Comparison of ENCODE assay signal across 8 mouse cellular contexts in genomic region chr13:17837610-17838483, GRCm38 (mm10). TPM values are rescaled to one million over a fixed set of nuclear protein-coding genes. Genes with fewer than 3 reads are reported as not detected.
A peak's percentile ranks its signal among the peaks of the same experiment; 100 is the strongest.
DNase-seq lines count a peak whose midpoint lies in the region; ATAC-seq and TF ChIP-seq lines count a peak whose summit lies in the region.

No protein-coding gene starts in this region.

- H3K4me3 ChIP-seq in CH12.LX (replicated peaks in 1 of 3; ENCODE audit: low read depth in 2 of 3, low read length in 2 of 3, poor library complexity in 1 of 3) = no peak overlapping the region
- no peak overlapping the region for H3K4me3 ChIP-seq in heart, embryonic 13.5 days
- no peak overlapping the region for H3K4me3 ChIP-seq in stomach, embryonic 14.5 days (ENCODE audit: low read depth, low read length)

- H3K4me1 ChIP-seq in CH12.LX (ENCODE audit: control insufficient read depth in 1 of 2, insufficient read depth in 2 of 2) = peaks cover 0 to 19% of the 10 kb centered on the region in 2 experiments; a peak in 2 of 4 replicates
- peaks cover 8% of the 10 kb centered on the region; the same call in 1 of the 2 replicates for H3K4me1 ChIP-seq in heart, embryonic 13.5 days
- H3K4me1 ChIP-seq in stomach, embryonic 14.5 days (ENCODE audit: control insufficient read depth, insufficient read depth, low read length) = 0 out of 2 replicates have a peak, but pooled peaks cover 2% of the 10 kb centered on the region

- H3K36me3 ChIP-seq in CH12.LX (replicated peaks in 1 of 2; ENCODE audit: control insufficient read depth in 1 of 2, insufficient read depth in 1 of 2, low read length in 1 of 2) = no peaks in the 10 kb centered on the region
- no peaks in the 10 kb centered on the region for H3K36me3 ChIP-seq in heart, embryonic 13.5 days
- no peaks in the 10 kb centered on the region for H3K36me3 ChIP-seq in stomach, embryonic 14.5 days (ENCODE audit: control insufficient read depth, insufficient read depth, low read length)

- no peak for TF ChIP-seq EP300 in CH12.LX (IDR thresholded peaks at IDR 0.05; ENCODE audit: low read length)

- no peaks in the 10 kb centered on the region for H3K9me3 ChIP-seq in CH12.LX (replicated peaks; ENCODE audit: low read length)
- H3K9me3 ChIP-seq in heart, embryonic 13.5 days = no peaks in the 10 kb centered on the region
- no peaks in the 10 kb centered on the region for H3K9me3 ChIP-seq in stomach, embryonic 14.5 days (ENCODE audit: control insufficient read depth, low read depth, low read length)

- in situ Hi-C loops in CH12.LX (cut with MboI; ENCODE audit: low pct_ligation_motif_present, low pct_unique_long_range_greater_than_20kb, low sequenced_read_pairs) = loop anchor here (10.0 kb wide), 2 partner anchors 93 to 137 kb away; no protein-coding TSS in a partner anchor

- no peak overlapping the region for H3K9ac ChIP-seq in CH12.LX (ENCODE audit: insufficient read depth, low read depth)
- 0 out of 2 replicates have a peak overlapping the region, but pooled peaks have one; percentile 19 for H3K9ac ChIP-seq in heart, embryonic 13.5 days
- no peak overlapping the region for H3K9ac ChIP-seq in stomach, embryonic 14.5 days (replicated peaks; ENCODE audit: low read depth, low read length)

- no peak overlapping the region for H3K27ac ChIP-seq in CH12.LX (ENCODE audit: insufficient read depth, low read depth)
- no peak overlapping the region for H3K27ac ChIP-seq in heart, embryonic 13.5 days (replicated peaks)
- H3K27ac ChIP-seq in stomach, embryonic 14.5 days (ENCODE audit: low read length) = peak overlapping the region; percentile 35; the same call in 1 of the 2 replicates

- TF ChIP-seq RAD21 in CH12.LX (IDR thresholded peaks at IDR 0.05; ENCODE audit: low read depth, low read length) = peak; percentile 68

- 37% methylated on average over 16 of the region's 16 CpGs for WGBS in heart, embryonic 13.5 days
- 37% methylated on average over 16 of the region's 16 CpGs for WGBS in stomach, embryonic 14.5 days

- no peaks in the 10 kb centered on the region for H3K79me2 ChIP-seq in CH12.LX (replicated peaks; ENCODE audit: control insufficient read depth, extremely low read depth, insufficient read depth, poor library complexity, severe bottlenecking)

- no peak for TF ChIP-seq POLR2A in CH12.LX (IDR thresholded peaks at IDR 0.05; ENCODE audit: low read depth, low read length)

- H3K4me2 ChIP-seq in CH12.LX (ENCODE audit: insufficient read depth, low read depth, poor library complexity, severe bottlenecking) = no peak overlapping the region
- no peak overlapping the region for H3K4me2 ChIP-seq in heart, embryonic 13.5 days
- H3K4me2 ChIP-seq in stomach, embryonic 14.5 days (replicated peaks; ENCODE audit: low read depth, low read length) = no peak overlapping the region

- no peaks in the 10 kb centered on the region for H3K27me3 ChIP-seq in CH12.LX (replicated peaks)
- H3K27me3 ChIP-seq in heart, embryonic 13.5 days (replicated peaks) = no peaks in the 10 kb centered on the region
- H3K27me3 ChIP-seq in stomach, embryonic 14.5 days (ENCODE audit: control insufficient read depth, insufficient read depth, low read length) = no peaks in the 10 kb centered on the region

- DNase-seq in gastrocnemius, postnatal 10 days = peak; percentile 34
- DNase-seq in gastrocnemius, adult 8-10 months (ENCODE audit: low spot score in 2 of 2) = no peak
- peak; percentile 24 for DNase-seq in CH12.LX (ENCODE audit: extremely low read depth)
- peak; percentile 55 to 68 for DNase-seq in cerebellum, postnatal 10 days
- DNase-seq in kidney, postnatal 14 days = peak; percentile 39
- peak; percentile 24 for DNase-seq in lung, postnatal 25 days (ENCODE audit: low spot score)

- dilution Hi-C loops in CH12.LX (cut with MboI; ENCODE audit: extremely low pct_ligation_motif_present, extremely low pct_unique_long_range_greater_than_20kb, low sequenced_read_pairs) = no loop called here

- peak; percentile 70 to 76; a peak in 3 of 4 replicates for TF ChIP-seq CTCF in CH12.LX (conservative IDR thresholded peaks at IDR 0.05 in 1 of 2, IDR thresholded peaks at IDR 0.05 in 1 of 2; ENCODE audit: low read depth in 2 of 2, low read length in 2 of 2)

- ATAC-seq in heart, embryonic 13.5 days (ENCODE audit: extremely low read depth, insufficient number of reproducible peaks, low FRiP score, low TSS enrichment) = no peak
- peak; percentile 74 for ATAC-seq in stomach, embryonic 14.5 days (ENCODE audit: insufficient number of reproducible peaks, insufficient read depth, low FRiP score, low read depth)

TF ChIP-seq in CH12.LX, 34 proteins besides CTCF, POLR2A, EP300 and RAD21:
- TF ChIP-seq SMC3 (IDR thresholded peaks at IDR 0.05; ENCODE audit: low read depth, low read length) = peak; percentile 64
- TF ChIP-seq PAX5 (IDR thresholded peaks at IDR 0.05; ENCODE audit: low read length) = no peak
- TF ChIP-seq TCF12 (IDR thresholded peaks at IDR 0.05; ENCODE audit: low read depth, low read length) = no peak
- TF ChIP-seq MAFK (IDR thresholded peaks at IDR 0.05; ENCODE audit: insufficient replicate concordance, low read length) = no peak
- no peak for TF ChIP-seq GABPA (IDR thresholded peaks at IDR 0.05; ENCODE audit: insufficient replicate concordance, low read depth, low read length)
- no peak for TF ChIP-seq ETS1 (conservative IDR thresholded peaks at IDR 0.05; ENCODE audit: low read depth, low read length)
- TF ChIP-seq JUND (conservative IDR thresholded peaks at IDR 0.05; ENCODE audit: low read depth, low read length) = peak; percentile 48; the same call in 1 of the 2 replicates
- no peak for TF ChIP-seq RCOR1 (conservative IDR thresholded peaks at IDR 0.05; ENCODE audit: low read depth, low read length)
- no peak for TF ChIP-seq CHD1 (IDR thresholded peaks at IDR 0.05; ENCODE audit: low read depth, low read length)

RNA-seq across cellular contexts. Expression of gene Cdk13, which starts 33.0 kb away (rescaled TPM):
- 10 to 100 TPM; 29.5 to 34.8 TPM for total RNA-seq in gastrocnemius, postnatal 10 days (2021)
- 10 to 100 TPM; 15.0 to 20.6 (median 18.3) TPM for total RNA-seq in gastrocnemius, adult 8-10 months (2022)
- total RNA-seq in CH12.LX (2012; rRNA removed) = 20.1 and 22.2 TPM in 2 replicates
- 19.8 and 22.8 TPM in 2 replicates for total RNA-seq in CH12.LX (2014; rRNA removed)
- polyA plus RNA-seq in CH12.LX (2012; ENCODE audit: insufficient read length, low read depth) = 27.0 and 27.3 TPM in 2 replicates
- polyA plus RNA-seq in heart, embryonic 13.5 days (2015; fragmentation: Nextera tagmentation; extraction: Ambion mirVana) = 9.3 and 10.6 TPM in 2 replicates
- 27.5 and 27.8 TPM in 2 replicates for polyA plus RNA-seq in stomach, embryonic 14.5 days (2014; fragmentation: Nextera tagmentation; extraction: Ambion mirVana)

Comparison
In these comparisons a context has a peak if more than half of its experiments do, and no peak if none do; other contexts are left out.
1. DNase-seq: peak in gastrocnemius, postnatal 10 days (single experiment), CH12.LX (single experiment), cerebellum, postnatal 10 days (2 of 2), kidney, postnatal 14 days (single experiment) and lung, postnatal 25 days (single experiment); none in gastrocnemius, adult 8-10 months (0 of 2).